Mouse (Mus musculus) hindbrain, embryonic 10.5 days (tissue): ENCODE results near the gene Nmur1. TPM values are rescaled to one million over a fixed set of nuclear protein-coding genes. Genes with fewer than 3 reads are reported as not detected.
A peak's percentile ranks its signal among the peaks of the same experiment; 100 is the strongest.

Experiments used
- DNase-seq: peaks from one replicate; pipeline ENCODE4 v3.0.0-alpha.2; 2017; ENCODE audit warnings: low spot score
- H3K27ac ChIP-seq: fragments of 300-500 bp; sonication (generic); 2 replicates; pipeline ENCODE4 v1.5.1; 2016; ENCODE audit warnings: mild to moderate bottlenecking, moderate library complexity
- H3K27me3 ChIP-seq: fragments of 300-500 bp; sonication (generic); 2 replicates; pipeline ENCODE4 v1.6.1; 2016; ENCODE audit warnings: mild to moderate bottlenecking; ENCODE audit not compliant: poor library complexity, insufficient read depth, severe bottlenecking
- H3K36me3 ChIP-seq: fragments of 300-500 bp; sonication (generic); 2 replicates; pipeline ENCODE4 v1.6.1; 2016; ENCODE audit warnings: mild to moderate bottlenecking, moderate library complexity
- H3K4me1 ChIP-seq: fragments of 300-500 bp; sonication (generic); replicated peaks from 2 replicates; pipeline ENCODE4 v1.6.1; 2016; ENCODE audit warnings: mild to moderate bottlenecking
- H3K4me3 ChIP-seq: fragments of 300-500 bp; sonication (generic); 2 replicates; pipeline ENCODE4 v1.5.1; 2016; ENCODE audit warnings: mild to moderate bottlenecking, moderate library complexity
- H3K9me3 ChIP-seq: fragments of 300-500 bp; sonication (generic); 2 replicates; pipeline ENCODE4 v1.6.1; 2016; ENCODE audit warnings: mild to moderate bottlenecking, moderate library complexity
- WGBS: fragments of 180-500 bp; shearing (Covaris S2); methylation state at CpG from one replicate; pipeline ENCODE4 v1.1.7; 2016; 5-methylcytosine and 5-hydroxymethylcytosine counted together
- polyA plus RNA-seq: library from polyadenylated mRNA; unstranded; fragments of >200 nt; fragmentation: Nextera tagmentation; extraction: Ambion mirVana; gene quantifications from 2 replicates; pipeline ENCODE4 v1.2.1, GENCODE M21; 2016

Gene Nmur1
- polyA plus RNA-seq, 1 experiment from 2014 or later = 0.12 TPM

DNA sequence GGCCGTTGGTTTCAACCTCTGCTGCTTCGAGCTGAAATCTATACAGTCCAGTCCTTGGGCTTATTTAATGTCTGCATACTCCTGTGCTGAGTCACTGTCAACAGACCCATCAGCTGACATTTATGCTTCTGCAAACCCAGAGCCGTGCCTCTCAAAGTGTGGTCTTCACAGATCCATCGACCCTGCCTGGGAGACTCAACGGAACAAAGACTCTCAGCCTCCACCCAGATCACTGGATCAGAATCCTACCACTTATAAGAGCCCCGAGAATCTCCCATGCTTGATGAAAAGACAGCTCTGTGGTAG, 11.9 kb upstream of the Nmur1 start:
- Histone ChIP-seq H3K4me3 (no peak overlapping the region), H3K27ac (peak overlapping the region; percentile 100), H3K27me3 (peaks cover 4% of the 10 kb centered on the region; the same call in 1 of the 2 replicates), H3K36me3 (no peaks in the 10 kb centered on the region), H3K9me3 (no peaks in the 10 kb centered on the region), H3K4me1 (peaks cover 96% of the 10 kb centered on the region)
- no peak for DNase-seq
- 81% methylated on average over 6 of the region's 6 CpGs for WGBS

- 75% methylated on average over 9 of the region's 9 CpGs for WGBS
- H3K36me3 ChIP-seq = no peaks in the 10 kb centered on the region
- H3K9me3 ChIP-seq = no peaks in the 10 kb centered on the region
- peaks cover 4% of the 10 kb centered on the region; the same call in 1 of the 2 replicates for H3K27me3 ChIP-seq
- H3K27ac ChIP-seq = peak overlapping the region; percentile 100
- no peak for DNase-seq
- H3K4me1 ChIP-seq = peaks cover 96% of the 10 kb centered on the region
- H3K4me3 ChIP-seq = no peak overlapping the region
These were observed 11.4 kb upstream of the Nmur1 start for GRCm38 (mm10) chr1:86437219-86438013.

DNA sequence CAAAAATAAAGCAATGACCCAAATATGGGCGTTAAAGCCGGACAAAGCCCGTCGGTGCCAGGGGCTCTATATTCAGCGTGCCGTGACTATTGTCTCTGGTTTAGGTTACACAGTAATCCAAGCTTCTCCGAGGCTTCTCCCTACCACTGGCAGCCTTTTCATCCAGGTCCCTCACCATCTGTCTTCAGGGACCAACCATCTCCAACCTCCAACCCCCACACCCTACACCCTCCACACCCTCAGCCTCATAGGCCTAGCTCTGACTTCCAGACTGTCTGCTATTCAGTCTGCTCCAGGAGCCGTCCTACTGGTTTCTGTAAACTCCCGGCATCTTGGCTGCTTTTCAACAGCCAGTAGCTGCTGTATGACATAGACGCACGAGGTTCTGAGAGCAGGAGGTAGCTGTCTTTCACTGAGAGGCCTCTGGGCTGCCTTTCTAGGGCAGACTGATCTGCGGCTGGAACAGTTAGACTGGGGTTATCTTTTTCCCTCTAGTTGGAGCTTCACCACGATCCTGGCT, 9.3 kb upstream of the Nmur1 start:
- peak overlapping the region; percentile 55 for H3K4me3 ChIP-seq
- H3K9me3 ChIP-seq = no peaks in the 10 kb centered on the region
- no peaks in the 10 kb centered on the region for H3K36me3 ChIP-seq
- peaks cover 75% of the 10 kb centered on the region for H3K4me1 ChIP-seq
- peaks cover 4% of the 10 kb centered on the region; the same call in 1 of the 2 replicates for H3K27me3 ChIP-seq
- WGBS = 22% methylated on average over 13 of the region's 13 CpGs
- DNase-seq = peak; percentile 64
- peak overlapping the region; percentile 100 for H3K27ac ChIP-seq

GRCm38 (mm10) chr1:86434439-86435201, 8.6 kb upstream of the Nmur1 start:
- Histone ChIP-seq H3K27me3 (peaks cover 4% of the 10 kb centered on the region; the same call in 1 of the 2 replicates), H3K9me3 (no peaks in the 10 kb centered on the region), H3K4me1 (peaks cover 70% of the 10 kb centered on the region), H3K36me3 (no peaks in the 10 kb centered on the region), H3K4me3 (peak overlapping the region; percentile 55), H3K27ac (peak overlapping the region; percentile 100)
- 3% methylated on average over 46 of the region's 46 CpGs for WGBS
- peak; percentile 100 for DNase-seq

DNA sequence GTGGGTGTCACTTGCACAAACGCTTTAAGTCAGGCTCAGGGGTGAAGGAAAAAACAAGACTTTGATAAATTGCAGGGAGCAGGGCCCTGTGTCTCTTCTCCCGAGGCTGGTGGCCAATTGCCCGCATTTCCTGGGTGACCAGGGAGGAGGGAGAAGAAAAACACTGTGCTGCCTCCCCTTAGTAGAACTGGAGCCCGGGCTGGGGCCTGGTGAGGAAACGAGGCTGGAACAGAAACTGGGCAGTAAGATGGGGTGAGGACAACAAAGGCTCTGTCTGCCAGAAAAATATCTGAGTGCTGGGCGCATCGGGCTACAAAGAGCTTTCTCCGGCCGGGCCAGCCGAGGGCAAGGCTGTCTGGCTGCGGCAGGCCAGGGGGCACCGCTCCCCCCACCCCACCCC, 8.0 kb upstream of the Nmur1 start:
- WGBS = 3% methylated on average over 12 of the region's 12 CpGs
- Histone ChIP-seq H3K9me3 (no peaks in the 10 kb centered on the region), H3K36me3 (no peaks in the 10 kb centered on the region), H3K4me1 (peaks cover 66% of the 10 kb centered on the region), H3K4me3 (peak overlapping the region; percentile 55), H3K27ac (peak overlapping the region; percentile 100), H3K27me3 (peaks cover 4% of the 10 kb centered on the region; the same call in 1 of the 2 replicates)
- DNase-seq = no peak

DNA sequence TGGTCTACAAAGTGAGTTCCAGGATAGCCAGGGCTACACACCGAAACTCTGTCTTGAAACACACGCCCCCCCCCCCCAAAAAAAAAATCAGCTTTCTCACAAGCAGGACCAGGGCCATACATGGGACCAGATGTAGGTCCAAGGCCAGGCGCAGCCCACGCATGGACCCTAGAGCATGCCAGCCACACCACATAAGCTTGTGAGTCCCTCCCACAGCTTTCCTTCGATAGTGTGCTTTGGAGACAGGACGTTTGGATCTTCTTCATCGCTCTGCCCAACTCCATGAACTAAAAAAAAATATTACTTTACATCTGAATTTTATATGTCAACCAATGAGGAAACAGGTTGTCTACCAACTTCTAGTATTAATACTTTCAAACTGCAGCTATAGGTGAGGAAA, 7.3 kb upstream of the Nmur1 start:
- 0 out of 2 replicates have a peak overlapping the region, but pooled peaks have one; percentile 55 for H3K4me3 ChIP-seq
- WGBS = 82% methylated on average over 7 of the region's 7 CpGs
- no peak for DNase-seq
- peak overlapping the region; percentile 100 for H3K27ac ChIP-seq
- peaks cover 64% of the 10 kb centered on the region for H3K4me1 ChIP-seq
- no peaks in the 10 kb centered on the region for H3K27me3 ChIP-seq
- H3K36me3 ChIP-seq = no peaks in the 10 kb centered on the region
- no peaks in the 10 kb centered on the region for H3K9me3 ChIP-seq

GRCm38 (mm10) chr1:86432778-86433177, 6.8 kb upstream of the Nmur1 start:
- H3K36me3 ChIP-seq = no peaks in the 10 kb centered on the region
- no peaks in the 10 kb centered on the region for H3K9me3 ChIP-seq
- no peak for DNase-seq
- H3K27ac ChIP-seq = peak overlapping the region; percentile 100
- peaks cover 58% of the 10 kb centered on the region for H3K4me1 ChIP-seq
- H3K27me3 ChIP-seq = no peaks in the 10 kb centered on the region
- no peak overlapping the region for H3K4me3 ChIP-seq
- WGBS = 87% methylated on average over 4 of the region's 4 CpGs

DNA sequence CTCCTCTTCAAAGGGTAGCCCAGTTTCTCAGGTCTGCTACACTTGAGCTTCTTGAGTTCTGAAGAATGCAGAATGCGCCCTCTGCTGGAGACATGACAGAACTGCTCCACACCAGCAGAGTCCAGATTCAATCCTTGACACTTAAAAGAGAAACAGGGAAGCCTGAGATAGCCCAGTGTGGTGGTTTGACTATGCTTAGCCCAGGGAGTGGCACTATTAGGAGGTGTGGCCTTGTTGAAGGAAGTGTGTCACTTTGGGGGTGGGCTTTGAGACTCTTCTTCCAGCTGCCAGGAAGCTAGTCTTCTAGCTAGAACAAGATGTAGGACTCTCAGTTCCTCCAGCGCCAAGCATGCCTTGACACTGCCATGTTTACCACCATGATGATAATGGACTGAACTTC, 4.0 kb upstream of the Nmur1 start:
- Histone ChIP-seq H3K9me3 (no peaks in the 10 kb centered on the region), H3K27me3 (no peaks in the 10 kb centered on the region), H3K36me3 (no peaks in the 10 kb centered on the region), H3K4me1 (peaks cover 37% of the 10 kb centered on the region), H3K4me3 (no peak overlapping the region), H3K27ac (peak overlapping the region; percentile 50; the same call in 1 of the 2 replicates)
- DNase-seq = peak; percentile 78
- 44% methylated on average over 2 of the region's 2 CpGs for WGBS

- peak overlapping the region; percentile 31 for H3K4me3 ChIP-seq
- peak; percentile 64 for DNase-seq
- no peaks in the 10 kb centered on the region for H3K9me3 ChIP-seq
- peak overlapping the region; percentile 88 for H3K27ac ChIP-seq
- no peaks in the 10 kb centered on the region for H3K36me3 ChIP-seq
- no peaks in the 10 kb centered on the region for H3K27me3 ChIP-seq
- peaks cover 37% of the 10 kb centered on the region for H3K4me1 ChIP-seq
- 12% methylated on average over 11 of the region's 11 CpGs for WGBS
These were observed 1.0 kb downstream of the Nmur1 start for GRCm38 (mm10) chr1:86424835-86425547.

DNA sequence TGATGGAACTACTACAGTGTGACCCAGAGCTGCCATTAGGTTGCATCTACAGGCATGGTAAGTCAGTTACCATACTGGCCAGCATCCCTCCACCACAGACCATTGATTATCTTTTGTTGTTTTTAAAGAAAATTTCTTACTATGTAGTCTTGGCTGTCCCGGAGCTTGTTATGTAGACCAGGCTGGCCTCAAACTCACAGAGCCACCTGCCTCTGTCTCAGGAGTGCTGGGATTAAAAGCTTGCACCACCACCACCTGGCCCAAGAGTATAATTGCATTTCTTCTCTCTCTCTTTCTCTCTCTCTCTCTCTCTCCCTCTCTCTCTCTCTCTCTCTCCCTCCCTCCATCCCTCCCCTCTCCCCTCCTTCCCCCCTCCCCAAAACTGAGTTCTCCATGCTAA, 1.7 kb downstream of the Nmur1 start:
- WGBS = 75% methylated on average over 1 of the region's 1 CpGs
- no peaks in the 10 kb centered on the region for H3K36me3 ChIP-seq
- peaks cover 38% of the 10 kb centered on the region for H3K4me1 ChIP-seq
- no peaks in the 10 kb centered on the region for H3K9me3 ChIP-seq
- no peaks in the 10 kb centered on the region for H3K27me3 ChIP-seq
- H3K27ac ChIP-seq = peak overlapping the region; percentile 88
- no peak for DNase-seq
- no peak overlapping the region for H3K4me3 ChIP-seq

DNA sequence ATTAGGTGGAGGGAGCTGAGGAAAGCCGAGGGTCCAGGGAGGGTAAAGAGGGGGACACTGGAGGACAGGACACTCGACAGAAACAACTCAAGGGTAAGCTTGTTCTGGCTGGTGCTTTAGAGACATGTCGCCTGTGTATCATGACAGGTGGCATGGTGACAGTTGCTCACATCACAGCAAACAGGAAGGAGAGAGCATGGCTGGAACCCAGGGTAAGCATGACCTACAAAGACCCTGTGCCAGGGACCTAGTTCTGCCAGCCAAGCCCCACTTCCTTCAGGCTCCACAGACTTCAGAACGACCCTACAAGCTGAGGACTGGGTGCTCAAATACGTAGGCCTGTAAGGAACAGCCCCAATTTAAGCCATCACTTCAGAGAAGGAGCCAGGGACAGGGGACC, 2.1 kb downstream of the Nmur1 start:
- Histone ChIP-seq H3K36me3 (no peaks in the 10 kb centered on the region), H3K4me1 (peaks cover 38% of the 10 kb centered on the region), H3K9me3 (no peaks in the 10 kb centered on the region), H3K27me3 (no peaks in the 10 kb centered on the region), H3K4me3 (no peak overlapping the region), H3K27ac (peak overlapping the region; percentile 88)
- 80% methylated on average over 5 of the region's 5 CpGs for WGBS
- DNase-seq = no peak

- Histone ChIP-seq H3K9me3 (no peaks in the 10 kb centered on the region), H3K4me3 (no peak overlapping the region), H3K4me1 (peaks cover 38% of the 10 kb centered on the region), H3K36me3 (no peaks in the 10 kb centered on the region), H3K27ac (peak overlapping the region; percentile 79), H3K27me3 (no peaks in the 10 kb centered on the region)
- WGBS = 25% methylated on average over 10 of the region's 10 CpGs
- peak; percentile 25 for DNase-seq
These were observed 5.0 kb downstream of the Nmur1 start for GRCm38 (mm10) chr1:86421007-86421406.
